ENCODE assay signal across 18 mouse cellular contexts in the genomic region with DNA sequence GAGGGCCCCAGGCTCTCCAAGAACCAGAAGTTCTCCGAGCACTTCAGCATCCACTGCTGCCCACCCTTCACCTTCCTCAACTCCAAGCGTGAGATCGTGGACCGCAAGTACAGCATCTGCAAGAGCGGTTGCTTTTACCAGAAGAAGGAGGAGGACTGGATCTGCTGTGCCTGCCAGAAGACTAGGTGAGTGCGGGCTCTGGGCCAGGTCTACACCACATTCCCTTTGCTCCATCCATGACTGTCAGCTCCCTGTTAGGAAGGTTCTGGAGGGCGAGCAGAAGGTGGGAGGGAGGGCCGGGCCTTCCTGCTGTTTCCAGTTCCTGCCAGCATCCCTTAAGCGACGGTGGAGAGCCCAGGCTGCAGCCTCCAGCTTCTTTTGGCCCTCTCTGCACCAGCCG. TPM values are rescaled to one million over a fixed set of nuclear protein-coding genes. Genes with fewer than 3 reads are reported as not detected.
"Had no signal": no experiment of that assay in that cellular context is flagged by ENCODE, and none has a peak within 500 bp of the region (broad histone marks: within the 10 kb centered on the region; RNA-seq: fewer than 3 reads in every experiment).

No protein-coding gene starts in this region.

- H3K9me3 ChIP-seq: neural tube, embryonic 15.5 days had no signal

- DNase-seq: kidney, adult 18-20 months; kidney, adult 9 months; kidney, postnatal 14 days; kidney, postnatal 4 days; liver, embryonic 13.5 days; lung, adult 2 months; midbrain, embryonic 14.5 days; right cerebral cortex, adult 18-20 months; right cerebral cortex, postnatal 14 days; right cerebral cortex, postnatal 4 days; thymus, adult 2 months; thymus, postnatal 14 days; thymus, postnatal 4 days had no signal

- H3K4me1 ChIP-seq: liver, embryonic 13.5 days; megakaryocyte, embryonic 14.5 days; midbrain, embryonic 10.5 days; neural tube, embryonic 12.5 days; neural tube, embryonic 15.5 days had no signal

- H3K27me3 ChIP-seq: neural tube, embryonic 12.5 days; neural tube, embryonic 15.5 days had no signal

- H3K4me3 ChIP-seq: liver, embryonic 13.5 days; megakaryocyte, embryonic 14.5 days; midbrain, embryonic 10.5 days; neural tube, embryonic 12.5 days; neural tube, embryonic 15.5 days had no signal

- H3K36me3 ChIP-seq: liver, embryonic 13.5 days; midbrain, embryonic 10.5 days; neural tube, embryonic 12.5 days; neural tube, embryonic 15.5 days had no signal

RNA-seq across cellular contexts. Expression of a gene that starts 18.3 kb away (rescaled TPM):
- total RNA-seq: liver, adult 2 months had no signal
